Mouse (Mus musculus): ENCODE measurements at regions not wholly inside any gene's neighbourhood (a gene's known extent, or its start where the extent isn't known, plus 50 kb on each side); places are given as distances from the start of the nearest gene placed in this dataset.
"Not testable (repeated sequence)": the region's sequence is repeated elsewhere in the genome, so short reads cannot be mapped to it uniquely, and the experiment has no call there.

DNA sequence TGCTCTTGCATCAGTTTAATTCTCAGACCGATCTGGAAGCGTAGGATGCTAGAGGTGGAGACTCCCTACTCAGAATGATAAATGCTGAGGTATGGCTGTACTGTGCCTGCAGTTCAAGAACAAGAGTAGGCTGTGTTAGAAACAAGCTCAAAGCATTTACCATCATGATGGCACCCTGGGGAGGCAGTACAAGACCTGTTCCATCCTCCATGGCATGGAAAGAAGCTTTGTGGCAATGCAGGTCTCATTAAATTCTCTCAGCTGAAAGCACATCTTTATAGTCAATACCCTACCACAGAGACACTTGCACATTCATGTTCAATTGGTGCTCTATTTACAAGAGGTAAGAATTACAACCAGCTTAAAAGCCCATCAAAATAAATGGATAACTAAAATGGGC, 209.5 kb downstream of the Tbl1xr1 start:
- DNase-seq (ENCODE audit: low spot score): no peak

DNA sequence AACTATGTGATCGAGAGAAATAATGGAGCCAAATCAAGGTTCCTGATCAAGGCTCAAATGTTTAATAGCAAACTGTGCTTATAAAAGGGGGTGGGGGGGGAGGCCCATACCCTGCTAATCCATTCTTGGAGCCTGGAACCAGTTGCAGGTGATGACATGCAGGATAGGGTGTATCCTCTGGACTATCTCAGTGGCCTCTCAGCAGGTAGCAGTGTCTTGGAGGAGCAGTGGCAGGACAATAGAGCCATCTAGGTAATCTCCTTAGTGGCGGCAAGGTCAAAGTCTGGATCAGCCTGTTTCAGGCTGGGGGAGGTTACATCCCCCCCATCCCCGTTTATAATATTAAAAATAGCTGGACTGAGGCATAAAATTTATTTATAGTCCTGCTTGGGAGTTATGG, 217.0 kb downstream of the Tbl1xr1 start:
- no peak for DNase-seq (ENCODE audit: low spot score)

DNA sequence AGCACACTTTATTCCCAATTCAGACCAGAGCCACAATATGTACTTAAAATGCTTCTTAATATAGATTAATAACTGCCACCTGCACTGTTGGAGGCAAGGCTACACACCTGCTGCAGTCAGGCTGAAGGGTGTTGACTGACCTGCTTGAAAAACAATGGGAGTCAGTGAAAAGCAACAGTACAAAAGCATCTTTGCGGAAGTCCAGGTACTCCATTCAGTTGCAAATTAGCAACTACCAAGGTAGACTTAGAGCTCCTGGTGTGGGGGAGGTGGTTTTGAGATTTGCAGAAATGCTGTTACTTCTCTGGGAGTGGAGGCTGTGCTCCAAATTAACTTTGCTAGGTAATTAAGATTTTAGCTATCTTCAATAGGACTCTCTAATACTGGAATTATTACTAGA, 217.6 kb downstream of the Tbl1xr1 start:
- not testable (repeated sequence) for DNase-seq (ENCODE audit: low spot score)

DNA sequence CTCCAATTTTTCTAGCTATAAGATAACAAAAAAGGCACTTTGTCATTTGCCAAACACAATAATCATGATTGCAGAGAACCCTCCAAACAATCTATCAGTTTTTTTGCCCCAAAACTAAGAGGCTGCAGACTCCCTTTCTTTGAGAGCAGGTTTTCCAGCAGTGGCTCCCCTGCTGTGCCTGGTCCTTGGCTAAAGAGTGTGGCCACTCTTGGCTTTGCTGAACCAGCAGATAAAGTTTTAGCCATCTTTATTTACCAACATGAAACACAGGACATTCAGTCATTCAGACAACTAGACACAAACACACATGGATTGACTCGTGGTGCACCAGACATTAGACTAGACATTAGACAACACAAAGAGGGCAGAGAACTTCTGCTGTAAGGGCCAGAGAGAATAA, 220.5 kb downstream of the Tbl1xr1 start:
- not testable (repeated sequence) for DNase-seq (ENCODE audit: low spot score)

DNA sequence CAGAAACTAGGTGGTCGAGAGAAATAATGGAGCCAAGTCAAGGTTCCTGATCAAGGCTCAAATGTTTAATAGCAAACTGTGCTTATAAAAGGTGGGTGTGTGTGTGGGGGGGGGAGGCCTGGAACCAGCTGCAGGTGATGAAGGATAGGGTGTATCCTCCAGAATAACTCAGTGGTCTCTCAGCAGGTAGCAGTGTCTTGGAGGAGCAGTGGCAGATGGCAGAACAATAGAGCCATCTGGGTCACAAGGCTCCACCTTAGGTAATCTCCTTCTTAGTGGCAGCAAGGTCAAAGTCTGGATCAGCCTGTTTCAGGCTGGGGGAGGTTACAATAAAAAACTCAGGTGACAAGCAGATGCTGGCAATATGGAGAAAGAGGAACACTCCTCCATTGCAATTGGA, 221.4 kb downstream of the Tbl1xr1 start:
- not testable (repeated sequence) for DNase-seq (ENCODE audit: low spot score)

DNA sequence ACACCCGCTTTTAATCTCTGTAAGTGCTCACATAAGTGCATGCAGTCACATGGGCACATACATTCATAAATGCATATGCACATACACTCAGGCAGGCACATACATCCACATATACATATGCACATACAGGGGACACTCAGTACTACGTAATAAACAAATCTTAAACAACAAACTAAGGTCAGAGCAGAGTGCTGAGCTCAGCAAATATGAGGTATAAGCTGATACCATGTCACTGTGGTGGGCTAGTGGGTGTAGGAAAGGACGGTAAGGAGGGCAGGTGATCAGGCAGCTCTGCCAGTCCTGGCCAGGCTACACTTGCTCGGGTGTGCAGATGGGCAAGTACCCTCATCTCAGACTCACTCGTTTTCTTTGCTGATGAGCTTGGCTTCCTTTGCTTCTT, 224.1 kb downstream of the Tbl1xr1 start:
- no peak for DNase-seq (ENCODE audit: low spot score)

DNA sequence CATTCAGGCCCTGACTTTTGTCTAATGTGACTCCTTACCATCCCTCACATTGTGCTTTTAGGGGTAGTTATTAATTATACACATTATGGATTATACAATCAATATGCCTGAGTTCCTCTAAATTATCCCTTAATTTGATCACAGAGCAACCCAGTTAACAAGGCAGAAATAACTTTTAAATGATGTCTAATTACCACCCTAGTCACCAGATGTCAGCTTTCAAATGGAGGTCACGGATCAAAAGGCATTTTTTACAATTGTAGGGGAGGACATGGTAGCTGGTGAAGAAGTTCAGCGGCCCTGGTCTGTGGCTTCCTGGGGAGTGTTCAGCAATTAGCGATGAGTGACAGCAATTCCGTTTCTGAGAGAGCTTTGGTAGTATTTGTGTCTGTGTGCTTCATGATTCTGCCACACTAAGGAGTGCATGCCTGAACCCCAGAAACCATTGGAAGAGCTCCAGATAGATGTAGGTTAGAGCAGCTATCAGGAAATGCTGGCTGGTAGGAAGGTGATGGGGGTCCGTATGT, 225.6 kb downstream of the Tbl1xr1 start:
- no peak for DNase-seq (ENCODE audit: low spot score)

DNA sequence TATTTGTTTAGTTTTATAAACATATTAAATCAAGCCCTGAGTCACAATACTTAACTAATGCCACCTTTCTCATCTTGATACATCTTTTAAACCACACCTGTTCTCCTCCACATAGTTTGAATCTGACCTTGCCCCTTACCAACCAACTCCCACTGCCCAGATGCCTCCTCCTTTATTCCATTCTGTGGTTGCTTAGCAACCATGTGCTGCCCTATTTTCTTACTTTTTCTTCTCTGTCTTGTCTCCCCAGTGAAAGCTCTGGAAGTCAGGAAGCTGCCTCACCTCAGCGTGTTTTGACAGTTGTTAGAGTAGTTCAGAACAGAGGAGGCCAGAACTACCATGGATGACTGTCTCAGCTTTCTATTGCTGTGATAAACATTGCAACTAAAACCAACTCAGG, 227.7 kb downstream of the Tbl1xr1 start:
- DNase-seq (ENCODE audit: low spot score): no peak

DNA sequence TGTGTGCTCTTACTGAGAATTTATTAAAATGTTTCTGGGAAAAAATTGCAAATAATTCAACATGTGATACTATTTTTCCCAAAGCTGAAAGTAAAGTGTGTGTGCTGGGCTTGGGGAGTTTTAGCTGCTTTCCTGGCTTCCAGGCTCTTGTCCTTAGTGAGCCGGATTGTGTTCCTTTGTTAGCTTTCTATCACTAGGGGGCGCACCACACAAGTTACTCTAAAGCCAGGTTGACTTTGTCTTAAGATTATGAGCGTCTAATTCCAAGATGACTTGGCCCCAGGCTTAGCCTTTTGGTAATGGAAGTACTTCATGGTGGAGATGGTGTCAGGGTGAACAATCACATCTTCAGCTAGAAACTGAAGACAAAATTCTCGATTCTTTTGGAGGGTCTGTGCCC, 230.2 kb downstream of the Tbl1xr1 start:
- DNase-seq (ENCODE audit: low spot score): no peak

DNA sequence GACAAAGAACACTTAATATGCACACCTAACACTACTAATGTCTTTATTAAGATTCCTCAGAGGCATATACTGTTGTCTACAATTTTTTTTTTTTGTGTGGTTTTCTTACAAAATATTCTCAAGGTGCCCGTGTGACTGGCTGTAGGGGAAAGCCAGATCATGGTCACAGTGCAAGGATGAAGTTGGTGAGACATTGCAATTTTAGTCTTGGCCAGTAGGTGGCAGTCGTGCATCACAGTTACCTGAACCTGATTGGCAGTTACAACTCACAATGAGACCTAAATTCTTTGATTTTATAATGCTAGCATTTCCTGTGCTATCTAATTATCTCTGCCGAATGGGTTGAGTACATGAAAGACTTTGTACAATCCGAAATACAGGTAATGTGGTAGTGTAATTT, 232.5 kb downstream of the Tbl1xr1 start:
- peak; percentile 45 for DNase-seq (ENCODE audit: low spot score)

DNA sequence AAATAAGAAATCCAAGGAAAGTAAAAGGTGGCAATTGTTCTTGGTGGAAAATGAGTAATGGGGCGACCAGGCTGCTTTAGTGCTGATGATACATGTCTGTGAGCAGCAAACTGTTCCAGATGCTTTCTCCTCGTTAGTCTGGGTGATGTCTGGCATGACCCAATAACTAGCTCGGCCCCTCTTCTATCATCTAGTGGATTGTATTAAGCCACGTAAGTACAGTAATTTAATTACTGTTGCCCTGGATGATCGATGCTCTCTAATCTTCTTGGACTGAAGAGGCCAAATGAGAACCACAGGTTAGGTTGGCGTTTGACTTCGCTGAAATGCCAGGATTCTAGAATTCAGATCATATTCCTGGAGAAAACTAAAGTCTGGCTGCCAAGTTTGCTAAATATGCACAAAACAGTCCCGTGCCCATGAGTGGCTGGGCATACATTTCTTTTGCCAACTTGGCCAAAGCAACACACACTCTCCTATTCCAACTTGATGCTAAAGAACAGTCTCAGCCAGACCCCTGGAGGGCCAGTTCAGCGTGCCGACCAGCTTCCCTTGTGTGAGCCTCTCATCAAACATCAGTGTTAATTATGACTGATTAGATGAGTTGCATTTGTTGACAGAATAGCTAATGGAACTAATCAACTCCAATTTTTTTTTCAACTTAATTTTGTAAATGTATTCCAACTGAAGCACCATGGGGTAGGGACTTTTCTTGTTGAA, 240.2 kb downstream of the Tbl1xr1 start:
- DNase-seq (ENCODE audit: low spot score): no peak

DNA sequence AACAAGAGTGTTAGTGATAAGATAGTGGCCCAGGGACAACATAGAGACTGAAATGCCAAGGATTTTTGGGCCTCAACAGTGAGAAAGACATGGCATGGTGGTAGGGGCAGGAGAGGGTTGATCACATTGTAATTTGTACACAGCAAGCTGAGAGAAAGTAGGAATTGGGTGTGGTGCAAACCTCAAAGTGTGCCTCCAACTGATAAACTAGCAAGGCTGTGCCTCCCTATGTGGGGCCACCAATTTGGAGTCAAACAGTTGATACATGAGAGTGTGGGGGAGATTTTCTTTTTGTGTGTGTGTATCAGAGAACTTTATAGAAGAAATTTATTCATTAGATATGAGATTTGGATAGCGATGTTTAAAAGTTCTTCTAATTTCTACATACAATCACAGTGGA, 244.0 kb downstream of the Tbl1xr1 start:
- not testable (repeated sequence) for DNase-seq (ENCODE audit: low spot score)

DNA sequence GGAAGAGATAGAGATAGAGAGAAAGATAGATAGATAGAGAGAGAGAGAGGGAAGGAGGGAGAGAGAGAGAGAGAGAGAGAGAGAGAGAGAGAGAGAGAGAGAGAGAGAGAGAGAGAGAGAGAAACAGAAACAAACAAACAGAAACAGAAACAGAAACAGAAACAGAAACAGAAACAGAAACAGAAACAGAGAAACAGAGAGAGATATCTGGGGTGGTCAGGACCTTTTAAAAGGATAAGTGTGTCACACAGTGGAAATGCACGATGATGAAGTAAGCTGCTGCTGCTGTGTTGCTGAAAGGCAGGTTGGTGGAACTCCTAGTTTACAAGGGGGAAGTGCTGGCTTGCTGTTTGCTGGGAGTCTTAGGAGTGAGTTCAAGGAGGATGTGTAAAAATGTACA, 254.8 kb downstream of the Tbl1xr1 start:
- no peak for DNase-seq (ENCODE audit: low spot score)

Measured in heart, adult 8-10 months (tissue).